Mouse (Mus musculus) ES-CJ7 (cell line): ENCODE measurements around the gene Acap1.

ENCODE experiments used
- DNase-seq: peaks from one replicate; pipeline ENCODE4 v3.0.0; 2011; ENCODE audit warnings: low read depth, low spot score

Gene Acap1

GRCm38 (mm10) chr11:69837952-69838713 lies 57.2 kb downstream of the Acap1 start, which contains the start of gene Tmem256:
TSS of gene Tmem256 (plus strand) at chr11:69838514.
- peak; percentile 100 for DNase-seq

DNA sequence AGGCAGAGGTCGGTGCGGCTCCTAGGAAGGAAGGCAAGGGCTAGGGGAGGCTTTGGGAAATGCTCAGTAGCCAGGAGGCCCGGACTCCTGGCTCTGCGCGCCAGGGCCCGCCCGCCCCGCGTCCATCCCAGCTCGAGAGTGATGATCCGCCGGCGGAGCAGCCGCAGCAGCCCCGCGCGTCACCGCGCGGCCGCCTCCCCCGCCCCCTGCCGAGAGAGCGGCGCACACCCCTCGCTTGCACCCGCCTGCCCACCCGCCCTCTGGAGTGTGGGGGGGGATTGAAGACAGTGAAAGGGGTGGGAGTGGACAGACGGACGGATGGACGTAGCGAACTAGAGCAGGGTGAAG lies 57.8 kb downstream of the Acap1 start, which contains the start of gene Nlgn2:
Nlgn2 (minus strand) TSS at position 181 of the 348 bp plus-strand sequence.
- no peak for DNase-seq

DNA sequence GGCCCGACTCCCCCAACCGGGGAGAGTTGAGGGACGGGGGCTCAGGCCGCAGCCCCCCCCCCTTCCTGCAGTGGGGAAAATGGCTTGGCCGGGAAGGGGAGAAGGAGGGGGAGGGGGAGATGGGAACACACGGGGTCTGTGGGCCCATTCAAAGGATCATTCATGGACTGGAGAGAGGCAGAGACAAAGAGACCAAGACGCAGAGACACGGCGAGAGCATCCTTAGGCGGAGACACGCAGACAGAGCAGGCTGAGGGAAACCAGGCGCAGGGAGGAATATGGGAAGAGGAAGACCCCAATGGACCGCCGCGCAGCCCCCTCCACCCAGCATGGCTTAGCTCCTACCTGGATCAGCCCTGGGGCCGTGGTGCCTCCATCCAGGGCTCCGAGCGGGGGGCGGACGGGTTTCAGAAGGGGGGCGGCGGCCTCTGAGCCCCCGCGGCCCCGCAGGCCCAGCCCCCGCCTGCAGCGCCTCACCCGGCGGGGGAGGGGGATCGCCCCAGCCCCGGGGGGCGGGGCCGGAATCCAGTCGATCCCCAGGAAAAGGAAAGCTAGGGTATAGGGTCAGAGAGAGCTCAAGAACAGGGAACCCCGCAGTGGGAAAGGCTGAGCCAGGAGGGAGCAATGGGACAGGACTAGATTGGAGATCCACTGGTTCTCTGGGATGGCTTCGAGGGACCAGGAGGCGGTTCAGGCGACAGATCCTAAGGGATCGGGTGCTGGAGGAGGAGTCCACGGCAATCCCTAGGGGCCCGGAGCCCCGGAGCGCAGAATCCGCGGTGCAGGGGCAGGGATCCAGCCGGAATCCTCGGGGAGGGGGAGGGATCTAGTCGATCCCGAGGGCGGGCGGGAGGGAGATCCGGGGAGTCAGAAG lies 58.4 kb downstream of the Acap1 start:
- DNase-seq, result peak; percentile 50

DNA sequence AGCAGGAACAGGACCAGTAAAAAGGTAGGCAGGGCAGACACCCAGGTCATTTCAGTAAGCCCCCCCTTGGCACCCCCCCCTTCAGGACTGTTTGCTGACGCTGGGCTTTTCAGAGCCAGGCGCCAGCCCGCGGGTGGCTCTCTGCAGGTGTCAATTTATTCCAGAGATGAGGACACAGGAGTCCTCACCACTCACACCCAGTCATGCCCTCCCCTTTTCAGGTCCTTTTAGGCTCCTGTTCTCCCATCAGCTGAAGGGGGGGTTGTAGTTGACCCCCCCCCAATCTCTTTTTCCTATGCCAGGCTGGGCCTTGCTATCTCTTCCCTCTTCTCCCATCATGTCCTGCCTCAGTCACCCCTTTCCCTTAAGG lies 59.4 kb downstream of the Acap1 start:
- no peak for DNase-seq

- no peak for DNase-seq
These were observed 59.9 kb downstream of the Acap1 start for GRCm38 (mm10) chr11:69835326-69835965.

DNA sequence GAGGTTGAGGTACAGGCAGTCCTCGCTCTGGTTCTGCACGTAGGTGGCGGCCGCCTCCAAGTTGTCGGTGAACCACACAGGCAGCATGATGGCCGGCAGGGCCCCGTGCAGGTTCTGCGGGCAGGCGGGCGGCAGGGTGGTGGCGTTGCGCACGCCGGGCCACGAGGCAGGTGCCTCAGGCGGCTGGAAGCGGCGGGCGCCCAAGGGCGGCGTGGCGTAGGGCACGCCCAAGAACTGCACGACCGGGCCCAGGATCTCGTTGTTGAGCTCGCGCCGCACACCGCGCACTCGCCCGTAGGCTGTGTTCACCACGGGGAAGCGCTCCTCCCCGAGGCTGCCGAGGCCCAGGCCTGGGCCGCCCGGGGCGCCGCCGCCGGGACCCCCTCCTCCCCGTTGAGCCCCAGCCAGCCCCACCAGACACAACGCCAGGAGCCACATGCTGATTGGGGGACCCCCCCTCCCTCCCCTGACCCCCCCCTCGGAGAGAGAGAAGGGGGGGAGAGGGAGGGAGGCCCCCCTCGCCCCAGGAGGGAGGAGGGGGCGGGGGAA lies 61.3 kb downstream of the Acap1 start:
- peak; percentile 61 for DNase-seq

- DNase-seq, result no peak
These were observed 61.8 kb downstream of the Acap1 start for GRCm38 (mm10) chr11:69833554-69833953.
